Mouse (Mus musculus): ENCODE measurements around the gene Cdk19.

DNA sequence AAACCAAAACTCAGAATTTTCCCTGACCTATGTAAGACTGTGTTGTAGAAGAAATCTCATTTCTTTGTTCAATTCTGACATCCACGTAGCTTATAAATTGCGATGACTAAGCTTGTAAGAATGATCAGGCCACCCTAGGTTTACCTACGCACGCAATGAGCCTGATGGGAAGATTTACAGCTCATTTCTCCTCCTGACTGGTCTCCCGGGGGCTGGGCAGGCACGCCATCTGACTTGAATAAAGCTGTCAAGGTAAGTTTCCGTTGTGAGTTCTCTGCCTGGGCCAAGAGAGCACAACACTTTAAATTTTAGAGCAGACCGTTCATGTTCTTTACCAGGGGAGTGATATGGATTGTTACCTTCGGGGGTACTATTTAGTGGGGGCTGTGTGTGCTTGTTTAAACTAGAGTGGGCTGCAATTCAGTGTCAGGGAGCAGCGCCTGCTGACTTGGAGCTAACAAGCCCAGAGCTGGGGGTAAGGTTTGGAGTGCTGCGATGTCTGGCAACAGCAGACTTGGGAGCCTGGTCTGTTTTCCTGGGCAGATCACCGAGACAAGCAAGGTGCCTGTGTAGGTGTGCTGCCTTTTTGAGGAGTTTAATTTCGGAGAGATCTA lies at the start of gene Cdk19:
- no peak for TF ChIP-seq CTCF (IDR thresholded peaks at IDR 0.05; ENCODE audit: borderline replicate concordance, control insufficient read depth, extremely low read depth, insufficient read depth, low read length, poor library complexity)
- no peak for TF ChIP-seq POLR2A (IDR thresholded peaks at IDR 0.05; ENCODE audit: control insufficient read depth, extremely low read depth, insufficient read depth, low read length, poor library complexity)

Data from thymus, adult 2 months (tissue).